Mouse (Mus musculus) spleen, postnatal 14 days (tissue): Measurements from ENCODE around the gene Gm572.

Experiments
- DNase-seq, 2 experiments: peaks; one replicate each; pipeline ENCODE4 v3.0.0; 2021 to 2022; ENCODE audit warnings: low spot score in 2 of 2

Gm572 gene

GRCm38 (mm10) chr4:148667006-148667755 is 24.1 kb downstream of the Gm572 start:
- DNase-seq: no peak

- no peak for DNase-seq
Observed at GRCm38 (mm10) chr4:148671230-148671947, 28.3 kb downstream of the Gm572 start.

- peak in 1 of 2 experiments; percentile 24 for DNase-seq
Observed at GRCm38 (mm10) chr4:148675043-148675442, 31.9 kb downstream of the Gm572 start.

GRCm38 (mm10) chr4:148676188-148676960 is 33.3 kb downstream of the Gm572 start:
- no peak for DNase-seq

GRCm38 (mm10) chr4:148676961-148677637 is 34.0 kb downstream of the Gm572 start:
- DNase-seq: no peak

- DNase-seq: no peak
Observed at GRCm38 (mm10) chr4:148678105-148678504, 35.0 kb downstream of the Gm572 start.

GRCm38 (mm10) chr4:148680505-148681067 is 37.5 kb downstream of the Gm572 start:
- DNase-seq: no peak

- peak; percentile 39 to 63 for DNase-seq
Observed at GRCm38 (mm10) chr4:148681429-148681828, 38.3 kb downstream of the Gm572 start.

GRCm38 (mm10) chr4:148682961-148683360 is 39.8 kb downstream of the Gm572 start:
- no peak for DNase-seq

- DNase-seq: no peak
Observed at GRCm38 (mm10) chr4:148683539-148683938, 40.4 kb downstream of the Gm572 start.

GRCm38 (mm10) chr4:148686491-148686941 is 43.4 kb downstream of the Gm572 start:
- DNase-seq: no peak

GRCm38 (mm10) chr4:148688091-148688490 is 45.0 kb downstream of the Gm572 start:
- DNase-seq: no peak

GRCm38 (mm10) chr4:148691185-148691584 is 48.1 kb downstream of the Gm572 start:
- no peak for DNase-seq

- DNase-seq: no peak
Observed at GRCm38 (mm10) chr4:148693417-148693959, 50.4 kb downstream of the Gm572 start.

GRCm38 (mm10) chr4:148704756-148705155 is 61.6 kb downstream of the Gm572 start:
- DNase-seq: peak in 1 of 2 experiments; percentile 31

- DNase-seq: no peak
Observed at GRCm38 (mm10) chr4:148708836-148709235, 65.7 kb downstream of the Gm572 start.

GRCm38 (mm10) chr4:148710446-148710845 is 67.3 kb downstream of the Gm572 start:
- no peak for DNase-seq

- no peak for DNase-seq
Observed at GRCm38 (mm10) chr4:148711323-148711722, 68.2 kb downstream of the Gm572 start.

- DNase-seq: no peak
Observed at GRCm38 (mm10) chr4:148712632-148713031, 69.5 kb downstream of the Gm572 start.

- no peak for DNase-seq
Observed at GRCm38 (mm10) chr4:148714064-148714463, 70.9 kb downstream of the Gm572 start.

GRCm38 (mm10) chr4:148714739-148715138 is 71.6 kb downstream of the Gm572 start:
- DNase-seq: no peak
